Mouse (Mus musculus): ENCODE data around the gene Tspan5.
A peak's percentile ranks its signal among the peaks of the same experiment; 100 is the strongest.

Tspan5 gene

DNA sequence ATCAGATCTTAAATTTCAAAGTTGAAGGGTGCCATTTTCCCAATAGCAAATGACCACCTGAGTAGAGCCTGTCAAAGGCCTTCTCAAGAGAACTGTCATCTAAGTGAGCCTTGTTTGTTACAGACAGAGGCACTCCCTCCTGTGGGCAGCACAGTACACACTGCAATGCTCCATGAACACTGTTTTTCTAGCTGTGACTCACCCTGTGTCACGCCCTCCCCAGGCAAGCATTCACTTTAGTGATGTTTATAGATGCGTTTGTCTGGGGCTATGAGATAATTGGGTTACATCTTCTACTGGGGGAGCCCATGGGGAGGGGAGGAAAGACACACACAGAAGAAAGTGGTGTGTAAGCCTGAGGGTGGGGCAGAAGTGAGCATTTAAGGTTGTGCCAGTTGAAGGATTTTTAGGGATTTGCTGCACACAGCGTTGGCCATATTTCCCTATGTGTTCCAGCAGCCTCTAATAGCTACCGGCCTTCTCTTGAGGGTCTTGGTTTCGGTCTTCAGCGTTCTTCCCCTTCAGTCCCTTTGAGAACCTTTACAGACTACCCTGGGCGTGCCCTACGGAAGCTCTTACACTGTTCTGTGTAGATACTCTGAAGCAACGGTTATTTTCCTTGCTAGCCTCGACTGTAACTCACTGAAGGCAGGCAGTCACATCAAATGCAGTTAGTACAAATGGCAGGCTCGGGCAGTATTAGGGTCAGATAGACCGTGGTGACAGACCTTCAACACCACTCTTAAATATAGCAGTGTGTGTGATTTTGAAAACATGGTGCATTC, 29.7 kb downstream of the Tspan5 start:
- no peak for DNase-seq (ENCODE audit: low read depth, low spot score)

DNA sequence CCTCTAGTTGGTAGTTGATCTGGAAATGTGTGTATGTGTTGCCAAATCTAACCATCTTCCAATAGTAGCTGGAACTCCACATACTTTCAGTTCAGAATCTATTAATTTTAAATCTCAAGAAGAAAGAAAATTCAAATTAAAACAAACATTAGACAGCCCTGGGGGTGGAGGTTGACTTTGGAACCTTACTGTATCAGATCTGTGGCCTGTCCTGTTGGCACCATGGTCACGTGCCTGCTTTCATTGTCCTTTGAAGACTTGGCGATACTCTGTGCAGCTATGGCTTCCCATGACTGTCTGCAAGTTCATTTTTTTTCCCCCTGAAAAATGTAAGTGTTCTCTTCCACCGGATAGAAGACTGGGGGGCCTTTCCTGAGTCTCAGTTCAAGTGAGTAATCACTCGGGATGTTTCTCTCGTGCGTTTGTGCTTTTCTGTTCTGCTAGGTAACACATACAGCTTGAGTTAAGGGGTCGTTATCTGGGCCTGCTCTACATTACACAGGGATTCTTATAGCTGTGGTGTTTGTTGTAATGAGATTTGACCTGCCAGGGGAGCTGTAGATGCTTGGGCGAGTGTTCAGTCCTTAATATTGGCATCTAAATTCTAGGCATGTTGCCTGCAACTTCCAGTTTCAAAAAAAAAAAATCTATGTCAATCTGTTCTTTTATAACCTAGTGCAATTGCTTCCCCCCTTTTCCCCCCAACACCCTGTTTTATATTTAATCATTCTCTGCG, 32.0 kb downstream of the Tspan5 start:
- DNase-seq (ENCODE audit: low read depth, low spot score), result no peak

DNA sequence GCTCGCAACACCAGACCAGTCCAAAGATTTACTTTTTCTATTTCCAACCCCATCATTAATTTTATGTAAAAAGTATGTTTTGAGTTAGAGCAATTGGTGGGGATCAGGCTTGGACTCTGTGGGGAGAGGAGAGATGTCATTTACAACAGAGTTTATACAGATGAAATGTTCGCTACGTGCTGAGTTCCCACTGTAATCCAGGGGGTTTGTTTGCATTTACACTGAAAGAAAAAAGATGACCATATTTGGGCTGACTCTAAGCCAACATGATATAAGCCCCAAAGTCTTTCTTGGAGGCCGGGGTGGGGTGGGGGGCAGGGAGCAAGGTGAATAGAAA, 32.6 kb downstream of the Tspan5 start:
- DNase-seq (ENCODE audit: low read depth, low spot score), result no peak

DNA sequence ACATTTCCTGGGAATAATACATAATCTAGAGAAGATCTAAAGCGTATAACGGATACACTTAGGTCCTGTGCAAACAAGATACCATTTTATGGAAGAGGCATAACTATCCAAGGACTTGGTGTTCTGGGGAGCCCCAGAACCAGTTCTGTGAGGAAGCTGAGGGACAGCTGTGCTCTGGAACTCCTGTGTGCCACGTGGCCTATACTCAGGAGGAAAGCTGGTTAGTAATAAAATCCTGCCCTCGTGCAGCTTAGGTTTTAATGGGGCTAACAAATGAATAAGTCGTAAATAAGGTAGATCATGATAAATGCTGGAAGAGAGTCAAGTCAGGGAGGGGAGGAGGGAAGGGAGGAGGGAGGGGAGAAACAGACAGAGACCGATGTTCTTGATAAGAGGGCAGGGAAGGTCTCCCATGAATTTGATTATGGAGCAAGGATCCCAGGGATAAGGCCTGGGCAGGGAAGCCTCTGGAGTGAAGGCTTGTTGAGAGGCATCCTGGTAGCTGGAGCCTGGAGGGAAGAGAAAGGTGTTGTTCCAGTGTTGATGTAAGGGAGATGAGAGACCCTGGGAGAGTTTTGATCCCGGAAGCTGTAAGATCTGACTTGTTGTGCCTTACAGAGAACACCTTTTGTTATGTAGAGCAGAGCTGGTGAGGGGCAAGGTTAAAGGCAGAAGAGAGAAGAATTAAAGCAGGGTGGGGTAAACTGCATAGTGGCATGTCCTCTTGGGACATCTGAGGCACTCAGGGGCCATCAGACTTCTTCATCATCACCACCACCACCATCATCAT, 34.1 kb downstream of the Tspan5 start:
- DNase-seq (ENCODE audit: low read depth, low spot score), result peak; percentile 86

DNA sequence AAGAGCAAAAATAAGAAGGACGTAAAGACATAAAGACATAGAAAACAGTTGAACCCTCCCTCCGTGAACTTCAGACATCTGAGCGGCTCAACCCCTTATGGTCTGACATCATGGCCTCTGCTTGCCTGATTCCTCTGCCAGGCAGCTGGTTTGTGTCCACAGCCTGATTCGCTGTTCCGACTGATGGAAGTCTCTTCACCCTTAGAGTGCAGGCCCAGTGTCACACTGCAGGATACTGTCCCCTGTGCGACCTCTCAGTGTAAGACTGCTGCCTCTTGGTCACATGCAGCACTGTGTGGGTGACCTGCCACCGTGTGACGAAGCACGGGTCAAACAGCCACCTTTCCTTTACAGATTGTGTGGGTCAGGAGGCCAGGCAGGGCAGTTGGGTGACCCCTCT, 39.5 kb downstream of the Tspan5 start:
- no peak for DNase-seq (ENCODE audit: low read depth, low spot score)

DNA sequence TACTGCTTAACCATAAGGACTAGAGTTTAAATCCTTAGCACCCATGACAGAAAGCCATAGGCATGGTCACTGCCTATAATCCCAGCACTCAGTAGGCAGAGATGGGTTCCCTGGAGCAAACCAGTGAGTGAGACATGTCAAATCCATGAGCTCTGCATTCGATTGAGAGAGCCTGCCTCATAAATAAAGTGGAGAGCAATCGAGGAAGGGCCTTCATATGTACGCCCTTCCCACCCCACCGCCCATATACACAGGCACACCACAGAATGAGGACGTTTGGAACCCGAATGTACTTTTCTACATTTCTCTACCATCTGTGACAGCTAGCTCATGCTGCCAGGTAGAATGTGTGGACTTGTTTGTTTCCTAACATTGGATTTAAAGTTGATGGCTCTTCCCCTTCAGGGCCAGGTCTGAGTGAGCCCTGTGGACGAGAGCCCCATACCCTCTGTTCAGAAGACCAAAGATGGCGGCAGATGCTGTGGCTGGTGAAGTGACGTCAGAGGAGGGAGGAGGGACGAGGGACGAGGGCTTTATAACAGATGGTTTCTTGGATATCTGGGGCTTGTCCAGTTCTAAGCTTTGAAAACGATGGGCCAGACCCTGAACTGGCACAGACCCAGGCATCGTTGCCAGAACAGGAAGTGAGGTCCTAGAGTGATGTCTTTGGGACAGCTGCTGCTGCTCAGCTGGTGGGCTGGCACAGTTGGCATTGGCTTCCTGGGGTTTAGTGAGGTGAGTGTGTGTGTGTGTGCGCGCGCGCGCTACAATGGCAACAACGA, 42.1 kb downstream of the Tspan5 start:
- DNase-seq (ENCODE audit: low read depth, low spot score), result peak; percentile 55

DNA sequence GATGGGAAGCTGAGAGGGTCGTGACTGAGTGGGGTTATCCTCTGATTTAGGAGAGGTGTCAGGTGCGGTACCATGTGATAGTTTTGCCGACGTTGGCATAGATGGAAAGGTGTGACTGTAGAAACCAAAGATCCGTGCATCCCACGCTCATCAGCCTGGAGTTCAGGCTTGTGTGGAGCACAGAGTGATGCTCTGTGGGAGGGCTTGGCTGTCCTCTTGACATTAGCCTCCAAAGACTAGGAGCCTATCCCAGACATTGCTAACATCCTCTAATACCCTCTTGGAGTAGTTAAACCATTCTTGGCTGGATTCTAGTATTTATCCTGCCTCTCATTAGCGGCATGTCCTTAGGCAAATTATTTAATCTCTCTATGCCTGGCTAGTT, 42.6 kb downstream of the Tspan5 start:
- no peak for DNase-seq (ENCODE audit: low read depth, low spot score)

- peak; percentile 88 for DNase-seq (ENCODE audit: low read depth, low spot score)
Observed at GRCm38 (mm10) chr3:138787758-138788488, 45.9 kb downstream of the Tspan5 start.

GRCm38 (mm10) chr3:138788489-138788850, 46.5 kb downstream of the Tspan5 start:
- no peak for DNase-seq (ENCODE audit: low read depth, low spot score)

DNA sequence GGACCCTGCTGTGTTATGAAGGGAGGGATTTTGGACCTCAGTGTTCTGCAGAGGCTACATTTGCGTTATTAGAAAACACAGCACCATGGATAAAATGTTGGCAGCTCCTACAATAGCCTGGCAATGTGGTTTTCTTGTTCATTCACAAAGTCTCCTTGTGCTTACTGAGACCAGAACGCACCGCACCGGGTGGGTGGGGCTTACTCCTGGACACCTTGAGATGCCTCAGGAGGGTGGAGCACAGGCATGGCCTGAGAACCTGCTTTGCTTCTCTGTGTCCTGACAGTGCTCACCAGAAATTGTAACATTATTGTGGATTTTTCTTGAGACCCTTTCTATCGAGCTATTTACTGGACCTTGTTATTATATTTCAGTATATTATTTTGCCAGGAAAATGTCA, 47.3 kb downstream of the Tspan5 start:
- DNase-seq (ENCODE audit: low read depth, low spot score), result peak; percentile 39

GRCm38 (mm10) chr3:138794533-138794932, 52.5 kb downstream of the Tspan5 start:
- no peak for DNase-seq (ENCODE audit: low read depth, low spot score)

DNA sequence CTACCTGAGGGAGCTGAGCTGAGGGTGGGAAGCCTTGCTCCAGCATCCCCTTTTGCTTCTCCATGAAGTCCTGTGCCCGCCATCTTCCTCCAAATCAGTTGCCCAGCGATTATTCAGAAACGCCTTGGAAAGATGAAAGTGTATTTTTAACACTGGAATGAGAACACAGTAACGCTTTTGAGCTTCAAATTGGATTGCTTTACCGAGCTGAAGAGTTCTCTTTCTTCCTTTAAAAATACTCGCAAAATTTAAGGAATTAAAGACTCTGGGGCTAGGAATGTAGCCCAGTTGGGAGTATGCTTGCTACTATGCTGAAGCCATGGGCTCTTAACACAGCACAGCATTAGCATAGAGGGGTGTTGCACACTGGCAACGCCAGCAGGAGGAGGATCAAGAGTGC, 54.0 kb downstream of the Tspan5 start:
- no peak for DNase-seq (ENCODE audit: low read depth, low spot score)

DNA sequence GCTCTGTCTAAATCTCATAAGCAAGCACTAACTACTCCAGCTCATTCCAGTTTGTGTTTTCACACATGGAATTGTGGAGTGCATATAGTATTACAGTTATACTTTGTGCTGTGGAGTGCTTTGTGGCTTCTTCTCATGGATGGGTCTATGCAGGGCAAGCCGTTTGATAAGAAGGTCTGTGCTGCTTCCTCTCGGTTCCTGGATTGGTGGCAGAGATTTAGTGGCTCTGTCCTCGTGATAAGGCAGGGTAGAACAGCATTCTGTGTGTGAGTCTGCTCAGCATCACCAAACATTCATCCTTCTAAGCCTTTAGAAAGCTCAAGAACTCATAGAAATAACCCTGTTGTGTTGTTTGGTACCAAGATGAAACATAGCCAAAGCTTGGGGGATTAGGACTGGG, 54.6 kb downstream of the Tspan5 start:
- no peak for DNase-seq (ENCODE audit: low read depth, low spot score)

GRCm38 (mm10) chr3:138800664-138801411, 58.8 kb downstream of the Tspan5 start:
- DNase-seq (ENCODE audit: low read depth, low spot score), result no peak

DNA sequence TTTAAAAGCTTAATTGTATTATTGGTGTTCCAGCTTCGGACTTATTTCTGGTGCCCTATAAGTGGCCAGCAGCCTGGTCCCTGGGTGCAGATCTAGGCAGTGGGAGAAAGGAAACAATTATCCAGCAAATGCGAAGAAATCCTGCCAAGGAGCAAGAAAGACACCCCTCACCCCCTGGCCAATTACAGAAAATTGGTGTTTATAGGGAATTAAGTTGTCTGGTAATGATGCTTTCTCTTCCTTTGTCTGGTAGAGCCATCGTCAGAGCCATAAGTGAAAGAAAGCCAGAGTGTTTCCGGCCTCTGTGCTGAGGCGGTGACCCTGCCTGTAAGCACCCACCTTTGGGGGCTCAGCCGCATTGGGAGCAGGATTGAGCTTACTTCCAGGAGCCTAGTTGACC, 59.7 kb downstream of the Tspan5 start:
- DNase-seq (ENCODE audit: low read depth, low spot score), result no peak

GRCm38 (mm10) chr3:138802722-138803443, 60.9 kb downstream of the Tspan5 start:
- no peak for DNase-seq (ENCODE audit: low read depth, low spot score)

GRCm38 (mm10) chr3:138803444-138804085, 61.6 kb downstream of the Tspan5 start:
- no peak for DNase-seq (ENCODE audit: low read depth, low spot score)

GRCm38 (mm10) chr3:138804104-138805048, 62.4 kb downstream of the Tspan5 start:
- no peak for DNase-seq (ENCODE audit: low read depth, low spot score)

Measured in R1 (cell line).